Mouse (Mus musculus) olfactory bulb, adult 2 months (tissue): ENCODE data around the gene Ect2l.

Experiments
- CTCF ChIP-seq: fragments of 200-500 bp; IDR thresholded peaks from 2 replicates; pipeline ENCODE4 v1.5.1; 2012; ENCODE audit warnings: low read depth, mild to moderate bottlenecking, low read length, moderate library complexity; ENCODE audit not compliant: insufficient read depth
- POLR2A ChIP-seq: fragments of 200-500 bp; IDR thresholded peaks from 2 replicates; pipeline ENCODE4 v1.6.1; 2012; ENCODE audit warnings: mild to moderate bottlenecking, low read depth, low read length, moderate library complexity; ENCODE audit not compliant: insufficient read depth

- TF ChIP-seq CTCF: no peak
- no peak for TF ChIP-seq POLR2A
Measured at GRCm38 (mm10) chr10:18191706-18192105, 19.0 kb downstream of the Ect2l start.
